Mouse (Mus musculus): ENCODE data around the gene Anxa9.
A peak's percentile ranks its signal among the peaks of the same experiment; 100 is the strongest.

Gene Anxa9

DNA sequence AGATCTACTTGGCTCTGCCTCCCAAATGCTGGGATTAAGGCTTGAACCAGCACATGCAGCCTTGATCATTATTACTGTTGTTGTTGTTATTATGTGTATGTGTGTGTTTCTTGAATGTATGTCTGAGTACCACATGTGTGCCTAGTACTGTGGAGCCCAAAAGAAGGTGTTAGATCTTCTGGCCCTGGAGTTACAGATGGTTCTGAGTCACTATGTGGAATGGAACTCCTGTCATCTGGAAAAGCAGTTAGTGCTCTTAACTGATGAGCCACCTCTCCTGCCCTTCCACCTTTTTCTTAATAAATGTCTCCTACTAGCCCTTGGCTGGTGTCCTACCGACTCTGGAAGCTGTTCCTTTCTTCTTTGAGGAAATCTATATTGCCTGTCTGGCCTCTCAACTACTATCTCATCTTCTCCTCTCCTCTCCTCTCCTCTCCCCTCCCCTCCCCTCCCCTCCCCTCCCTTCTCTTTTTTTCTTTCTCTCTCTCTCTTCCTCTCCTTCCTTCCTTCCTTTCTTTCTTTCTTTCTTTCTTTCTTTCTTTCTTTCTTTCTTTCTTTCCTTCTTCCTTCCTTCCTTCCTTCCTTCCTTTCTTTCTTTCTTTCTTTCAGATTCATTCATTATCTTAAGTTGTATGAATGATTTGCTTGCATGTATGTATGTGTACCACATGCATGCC lies 59.2 kb downstream of the Anxa9 start:
- DNase-seq (ENCODE audit: low spot score in 2 of 2) = no peak

DNA sequence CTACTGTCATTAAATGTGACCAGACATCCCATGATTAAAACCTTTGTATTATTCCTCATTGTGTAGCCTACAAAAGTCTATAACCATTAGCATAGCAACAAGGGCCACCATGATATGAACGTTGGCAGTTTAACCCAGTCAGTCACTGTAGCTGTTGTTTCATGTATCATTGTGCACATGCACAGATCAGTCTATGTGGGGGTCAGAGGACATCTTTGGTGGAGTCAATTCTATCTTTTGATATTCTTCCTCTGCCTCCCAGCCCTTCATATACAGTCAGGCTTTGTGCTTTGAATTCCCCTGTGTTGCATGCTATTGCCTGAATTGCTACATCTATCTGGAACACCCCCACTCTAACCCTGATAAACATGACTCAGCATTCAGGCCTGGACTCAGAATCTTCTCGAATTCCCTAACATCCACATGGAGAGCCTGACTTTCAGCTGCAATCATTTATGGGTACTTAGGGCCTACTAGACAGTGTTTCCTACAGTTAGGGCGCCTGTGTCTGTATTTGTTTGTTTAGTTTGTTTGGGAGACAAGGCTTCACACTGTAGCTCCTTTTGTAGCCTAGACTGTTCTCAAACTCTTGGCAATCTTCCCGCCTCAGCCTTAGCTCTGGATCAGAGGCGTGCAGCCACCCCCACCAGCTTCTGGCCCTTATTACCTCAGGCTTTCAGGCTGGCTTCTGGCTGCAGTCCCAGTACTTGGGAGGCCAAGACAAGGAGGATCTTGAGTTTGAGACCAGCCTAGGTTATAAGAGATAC lies 60.3 kb downstream of the Anxa9 start:
- peak in 1 of 2 experiments; percentile 62 for DNase-seq (ENCODE audit: low spot score in 2 of 2)
